Mouse (Mus musculus) heart, adult 2 months (tissue): ENCODE measurements at regions not wholly inside any gene's neighbourhood (a gene's known extent, or its start where the extent isn't known, plus 50 kb on each side); places are given as distances from the start of the nearest gene placed in this dataset.

Source experiments
- CTCF ChIP-seq: fragments of 200-600 bp; IDR thresholded peaks from 2 replicates; pipeline ENCODE4 v1.8.1; 2022; ENCODE audit warnings: antibody characterized with exemption, mild to moderate bottlenecking, moderate library complexity
- EP300 ChIP-seq: fragments of 200-500 bp; IDR thresholded peaks from 2 replicates; pipeline ENCODE4 v1.6.1; 2011; ENCODE audit warnings: low read depth, low read length, control low read depth; ENCODE audit not compliant: insufficient read depth

DNA sequence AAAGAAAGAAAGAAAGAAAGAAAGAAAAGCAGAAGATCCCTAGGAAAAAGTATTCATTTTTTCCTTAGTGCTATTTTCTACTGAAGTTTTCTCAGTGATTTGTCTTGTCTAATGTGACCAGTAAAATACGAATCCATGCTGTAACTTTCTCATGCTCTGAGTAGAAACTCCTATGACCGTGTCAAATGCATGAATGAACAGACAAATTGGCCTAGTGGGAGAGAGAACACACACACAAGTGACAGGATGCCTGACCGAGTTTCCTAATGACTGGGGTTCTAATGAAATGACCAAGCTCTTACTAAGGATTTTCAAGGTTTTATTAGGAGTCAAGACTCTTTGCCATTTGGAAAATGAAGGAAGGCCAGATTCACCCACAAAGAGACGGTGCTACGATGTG lies 235.9 kb downstream of the Cpe start:
- no peak for TF ChIP-seq CTCF
- TF ChIP-seq EP300: no peak
